Mouse (Mus musculus): ENCODE measurements at regions not wholly inside any gene's neighbourhood (a gene's known extent, or its start where the extent isn't known, plus 50 kb on each side); places are given as distances from the start of the nearest gene placed in this dataset.

- ATAC-seq: no peak
- Histone ChIP-seq H3K4me1 (replicated peaks) (no peaks in the 10 kb centered on the region), H3K9ac (replicated peaks) (no peak overlapping the region), H3K4me3 (replicated peaks) (no peak overlapping the region), H3K27ac (no peak overlapping the region), H3K27me3 (no peaks in the 10 kb centered on the region), H3K36me3 (no peaks in the 10 kb centered on the region), H3K4me2 (replicated peaks) (no peak overlapping the region), H3K9me3 (no peaks in the 10 kb centered on the region)
- 93% methylated on average over 3 of the region's 3 CpGs for WGBS
Observed at GRCm38 (mm10) chr15:13765411-13765810, 591.9 kb upstream of the Cdh6 start.

- no peaks in the 10 kb centered on the region for H3K9me3 ChIP-seq
- no peak overlapping the region for H3K4me3 ChIP-seq (replicated peaks)
- no peaks in the 10 kb centered on the region for H3K27me3 ChIP-seq
- no peaks in the 10 kb centered on the region for H3K4me1 ChIP-seq (replicated peaks)
- no peaks in the 10 kb centered on the region for H3K36me3 ChIP-seq
- ATAC-seq: no peak
- no peak overlapping the region for H3K9ac ChIP-seq (replicated peaks)
- H3K27ac ChIP-seq: no peak overlapping the region
- 75% methylated on average over 1 of the region's 1 CpGs for WGBS
- H3K4me2 ChIP-seq (replicated peaks): no peak overlapping the region
Observed at GRCm38 (mm10) chr15:13764587-13764986, 591.1 kb upstream of the Cdh6 start.

- WGBS: 76% methylated on average over 2 of the region's 2 CpGs
- H3K9me3 ChIP-seq: no peaks in the 10 kb centered on the region
- H3K4me2 ChIP-seq (replicated peaks): no peak overlapping the region
- H3K9ac ChIP-seq (replicated peaks): no peak overlapping the region
- no peak for ATAC-seq
- no peaks in the 10 kb centered on the region for H3K27me3 ChIP-seq
- H3K36me3 ChIP-seq: no peaks in the 10 kb centered on the region
- no peak overlapping the region for H3K27ac ChIP-seq
- no peak overlapping the region for H3K4me3 ChIP-seq (replicated peaks)
- H3K4me1 ChIP-seq (replicated peaks): no peaks in the 10 kb centered on the region
Observed at GRCm38 (mm10) chr15:13746559-13746958, 573.1 kb upstream of the Cdh6 start.

- ATAC-seq: no peak
Observed at GRCm38 (mm10) chr15:13706276-13706675, 532.8 kb upstream of the Cdh6 start.

GRCm38 (mm10) chr15:13705187-13705586 is 531.7 kb upstream of the Cdh6 start:
- Histone ChIP-seq H3K4me1 (replicated peaks) (no peaks in the 10 kb centered on the region), H3K4me2 (replicated peaks) (no peak overlapping the region), H3K36me3 (no peaks in the 10 kb centered on the region), H3K27me3 (no peaks in the 10 kb centered on the region), H3K9me3 (no peaks in the 10 kb centered on the region), H3K4me3 (replicated peaks) (no peak overlapping the region), H3K9ac (replicated peaks) (no peak overlapping the region), H3K27ac (no peak overlapping the region)
- no peak for ATAC-seq
- WGBS: 92% methylated on average over 4 of the region's 4 CpGs

More at GRCm38 (mm10) chr15:13706276-13706675, 532.8 kb upstream of the Cdh6 start:
- Histone ChIP-seq H3K27me3 (no peaks in the 10 kb centered on the region), H3K4me1 (replicated peaks) (no peaks in the 10 kb centered on the region), H3K9ac (replicated peaks) (no peak overlapping the region), H3K4me3 (replicated peaks) (no peak overlapping the region), H3K27ac (no peak overlapping the region), H3K36me3 (no peaks in the 10 kb centered on the region), H3K4me2 (replicated peaks) (no peak overlapping the region), H3K9me3 (no peaks in the 10 kb centered on the region)

- Histone ChIP-seq H3K4me2 (replicated peaks) (no peak overlapping the region), H3K36me3 (no peaks in the 10 kb centered on the region), H3K27ac (no peak overlapping the region), H3K9me3 (no peaks in the 10 kb centered on the region), H3K4me3 (replicated peaks) (no peak overlapping the region), H3K4me1 (replicated peaks) (no peaks in the 10 kb centered on the region; the same call in 1 of the 2 replicates), H3K9ac (replicated peaks) (no peak overlapping the region), H3K27me3 (no peaks in the 10 kb centered on the region)
- 66% methylated on average over 3 of the region's 3 CpGs for WGBS
- ATAC-seq: no peak
Observed at GRCm38 (mm10) chr15:13668193-13668592, 494.7 kb upstream of the Cdh6 start.

- Histone ChIP-seq H3K4me1 (replicated peaks) (no peaks in the 10 kb centered on the region; the same call in 1 of the 2 replicates), H3K27ac (no peak overlapping the region), H3K9ac (replicated peaks) (no peak overlapping the region), H3K27me3 (no peaks in the 10 kb centered on the region), H3K4me2 (replicated peaks) (no peak overlapping the region), H3K36me3 (no peaks in the 10 kb centered on the region), H3K4me3 (replicated peaks) (no peak overlapping the region), H3K9me3 (no peaks in the 10 kb centered on the region)
- no peak for ATAC-seq
- 93% methylated on average over 4 of the region's 4 CpGs for WGBS
Observed at GRCm38 (mm10) chr15:13667278-13667677, 493.8 kb upstream of the Cdh6 start.

GRCm38 (mm10) chr15:13662275-13662674 is 488.8 kb upstream of the Cdh6 start:
- no peak for ATAC-seq
- Histone ChIP-seq H3K4me3 (replicated peaks) (no peak overlapping the region), H3K4me2 (replicated peaks) (no peak overlapping the region), H3K9ac (replicated peaks) (no peak overlapping the region), H3K9me3 (no peaks in the 10 kb centered on the region), H3K27ac (no peak overlapping the region), H3K4me1 (replicated peaks) (no peaks in the 10 kb centered on the region), H3K27me3 (no peaks in the 10 kb centered on the region), H3K36me3 (no peaks in the 10 kb centered on the region)
- 87% methylated on average over 1 of the region's 1 CpGs for WGBS

GRCm38 (mm10) chr15:13655038-13655437 is 481.6 kb upstream of the Cdh6 start:
- no peaks in the 10 kb centered on the region for H3K9me3 ChIP-seq
- no peak overlapping the region for H3K9ac ChIP-seq (replicated peaks)
- 81% methylated on average over 3 of the region's 3 CpGs for WGBS
- no peak overlapping the region for H3K4me2 ChIP-seq (replicated peaks)
- no peak for ATAC-seq
- no peaks in the 10 kb centered on the region for H3K36me3 ChIP-seq
- H3K4me3 ChIP-seq (replicated peaks): no peak overlapping the region
- H3K27ac ChIP-seq: no peak overlapping the region
- no peaks in the 10 kb centered on the region for H3K4me1 ChIP-seq (replicated peaks)
- H3K27me3 ChIP-seq: no peaks in the 10 kb centered on the region

GRCm38 (mm10) chr15:13635346-13635940 is 462.0 kb upstream of the Cdh6 start:
- H3K27ac ChIP-seq: no peak overlapping the region
- no peaks in the 10 kb centered on the region for H3K36me3 ChIP-seq
- no peak overlapping the region for H3K9ac ChIP-seq (replicated peaks)
- H3K4me3 ChIP-seq (replicated peaks): no peak overlapping the region
- H3K27me3 ChIP-seq: no peaks in the 10 kb centered on the region
- H3K9me3 ChIP-seq: no peaks in the 10 kb centered on the region
- ATAC-seq: no peak
- 76% methylated on average over 2 of the region's 2 CpGs for WGBS
- H3K4me1 ChIP-seq (replicated peaks): no peaks in the 10 kb centered on the region
- H3K4me2 ChIP-seq (replicated peaks): no peak overlapping the region

- no peak overlapping the region for H3K4me3 ChIP-seq (replicated peaks)
- no peaks in the 10 kb centered on the region; the same call in 1 of the 2 replicates for H3K9me3 ChIP-seq
- no peaks in the 10 kb centered on the region for H3K4me1 ChIP-seq (replicated peaks)
- no peak overlapping the region for H3K4me2 ChIP-seq (replicated peaks)
- 98% methylated on average over 1 of the region's 1 CpGs for WGBS
- no peak overlapping the region for H3K9ac ChIP-seq (replicated peaks)
- no peaks in the 10 kb centered on the region for H3K27me3 ChIP-seq
- H3K36me3 ChIP-seq: no peaks in the 10 kb centered on the region
- no peak for ATAC-seq
- no peak overlapping the region for H3K27ac ChIP-seq
Observed at GRCm38 (mm10) chr15:13602133-13602532, 428.7 kb upstream of the Cdh6 start.

GRCm38 (mm10) chr15:13597856-13598255 is 424.4 kb upstream of the Cdh6 start:
- no peaks in the 10 kb centered on the region for H3K27me3 ChIP-seq
- no peaks in the 10 kb centered on the region for H3K36me3 ChIP-seq
- no peaks in the 10 kb centered on the region for H3K9me3 ChIP-seq
- no peak for ATAC-seq
- no peak overlapping the region for H3K4me2 ChIP-seq (replicated peaks)
- H3K27ac ChIP-seq: no peak overlapping the region
- H3K4me3 ChIP-seq (replicated peaks): no peak overlapping the region
- H3K4me1 ChIP-seq (replicated peaks): no peaks in the 10 kb centered on the region
- H3K9ac ChIP-seq (replicated peaks): no peak overlapping the region
- 67% methylated on average over 2 of the region's 2 CpGs for WGBS

- Histone ChIP-seq H3K9me3 (no peaks in the 10 kb centered on the region), H3K9ac (replicated peaks) (no peak overlapping the region), H3K36me3 (no peaks in the 10 kb centered on the region), H3K4me2 (replicated peaks) (no peak overlapping the region), H3K27ac (no peak overlapping the region), H3K4me3 (replicated peaks) (no peak overlapping the region), H3K4me1 (replicated peaks) (no peaks in the 10 kb centered on the region), H3K27me3 (no peaks in the 10 kb centered on the region)
- no peak for ATAC-seq
- 90% methylated on average over 5 of the region's 5 CpGs for WGBS
Observed at GRCm38 (mm10) chr15:13593823-13594222, 420.3 kb upstream of the Cdh6 start.
